18 mouse cellular contexts compared by ENCODE assay signal in the genomic region with DNA sequence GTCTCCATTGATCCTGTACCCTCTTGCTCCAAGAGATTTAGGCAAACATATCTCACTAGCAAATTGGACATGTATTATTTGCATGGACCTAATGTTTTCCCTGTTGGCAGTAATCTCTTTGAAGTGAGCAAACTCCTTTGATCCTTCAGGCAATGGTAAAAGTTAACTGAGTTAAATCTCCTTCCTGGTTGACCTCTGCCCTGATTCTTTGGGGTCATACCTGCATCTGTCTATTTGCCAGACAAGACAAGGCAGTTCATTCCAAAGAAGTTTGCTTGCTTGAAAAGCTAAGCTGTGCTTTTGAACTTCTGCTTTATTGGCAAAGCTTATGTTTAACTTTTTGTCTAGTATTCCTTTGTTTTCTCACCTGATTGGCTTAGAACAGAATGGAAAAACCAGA.
"Had no signal": no experiment of that assay in that cellular context is flagged by ENCODE, and none has a peak within 500 bp of the region (broad histone marks: within the 10 kb centered on the region; RNA-seq: fewer than 3 reads in every experiment).

No protein-coding gene starts in this region.

- ATAC-seq: midbrain, embryonic 16.5 days had no signal

- H3K36me3 ChIP-seq: midbrain, embryonic 10.5 days; midbrain, embryonic 12.5 days; neural tube, embryonic 13.5 days; neural tube, embryonic 15.5 days had no signal

- H3K4me3 ChIP-seq: midbrain, embryonic 10.5 days; midbrain, embryonic 12.5 days; myocyte; neural tube, embryonic 13.5 days; neural tube, embryonic 15.5 days had no signal

- H3K9me3 ChIP-seq: midbrain, embryonic 10.5 days; midbrain, embryonic 12.5 days; neural tube, embryonic 13.5 days; neural tube, embryonic 15.5 days had no signal

- H3K4me1 ChIP-seq: midbrain, embryonic 10.5 days; midbrain, embryonic 12.5 days; neural tube, embryonic 13.5 days; neural tube, embryonic 15.5 days had no signal

- H3K9ac ChIP-seq: lung, embryonic 14.5 days; midbrain, embryonic 12.5 days; neural tube, embryonic 13.5 days; neural tube, embryonic 15.5 days had no signal

- H3K27me3 ChIP-seq: midbrain, embryonic 12.5 days; neural tube, embryonic 13.5 days; neural tube, embryonic 15.5 days had no signal

- H3K4me2 ChIP-seq: lung, embryonic 14.5 days; midbrain, embryonic 12.5 days; neural tube, embryonic 13.5 days; neural tube, embryonic 15.5 days had no signal

- DNase-seq: lung, embryonic 14.5 days; lung, postnatal 10 days; lung, postnatal 4 days; midbrain, embryonic 14.5 days; retina, postnatal 1 day; right cerebral cortex, adult 18-20 months; right cerebral cortex, postnatal 25 days; right cerebral cortex, postnatal 4 days; spleen, adult 18-20 months; thymus, adult 18-20 months; thymus, postnatal 14 days; thymus, postnatal 36 days had no signal

- H3K27ac ChIP-seq: midbrain, embryonic 10.5 days; midbrain, embryonic 12.5 days; neural tube, embryonic 13.5 days; neural tube, embryonic 15.5 days had no signal
